Mouse (Mus musculus) A20 (cell line): ENCODE measurements at regions not wholly inside any gene's neighbourhood (a gene's known extent, or its start where the extent isn't known, plus 50 kb on each side); places are given as distances from the start of the nearest gene placed in this dataset.

Source experiments
- DNase-seq: peaks from one replicate; pipeline ENCODE4 v3.0.0-alpha.2; 2011; ENCODE audit warnings: low read depth, low spot score

GRCm38 (mm10) chr14:58208401-58208800, 138.1 kb downstream of the Fgf9 start:
- no peak for DNase-seq

GRCm38 (mm10) chr14:58202607-58203295, 132.4 kb downstream of the Fgf9 start:
- DNase-seq = no peak

GRCm38 (mm10) chr14:58189948-58190347, 119.6 kb downstream of the Fgf9 start:
- no peak for DNase-seq

- no peak for DNase-seq
Measured at GRCm38 (mm10) chr14:58182869-58183268, 112.5 kb downstream of the Fgf9 start.

- no peak for DNase-seq
Measured at GRCm38 (mm10) chr14:58180724-58181123, 110.4 kb downstream of the Fgf9 start.

- DNase-seq = no peak
Measured at GRCm38 (mm10) chr14:58175651-58176363, 105.5 kb downstream of the Fgf9 start.

- no peak for DNase-seq
Measured at GRCm38 (mm10) chr14:58174512-58174911, 104.2 kb downstream of the Fgf9 start.

GRCm38 (mm10) chr14:58168920-58169319, 98.6 kb downstream of the Fgf9 start:
- no peak for DNase-seq
